ENCODE assay signal across 8 mouse cellular contexts in the genomic region with DNA sequence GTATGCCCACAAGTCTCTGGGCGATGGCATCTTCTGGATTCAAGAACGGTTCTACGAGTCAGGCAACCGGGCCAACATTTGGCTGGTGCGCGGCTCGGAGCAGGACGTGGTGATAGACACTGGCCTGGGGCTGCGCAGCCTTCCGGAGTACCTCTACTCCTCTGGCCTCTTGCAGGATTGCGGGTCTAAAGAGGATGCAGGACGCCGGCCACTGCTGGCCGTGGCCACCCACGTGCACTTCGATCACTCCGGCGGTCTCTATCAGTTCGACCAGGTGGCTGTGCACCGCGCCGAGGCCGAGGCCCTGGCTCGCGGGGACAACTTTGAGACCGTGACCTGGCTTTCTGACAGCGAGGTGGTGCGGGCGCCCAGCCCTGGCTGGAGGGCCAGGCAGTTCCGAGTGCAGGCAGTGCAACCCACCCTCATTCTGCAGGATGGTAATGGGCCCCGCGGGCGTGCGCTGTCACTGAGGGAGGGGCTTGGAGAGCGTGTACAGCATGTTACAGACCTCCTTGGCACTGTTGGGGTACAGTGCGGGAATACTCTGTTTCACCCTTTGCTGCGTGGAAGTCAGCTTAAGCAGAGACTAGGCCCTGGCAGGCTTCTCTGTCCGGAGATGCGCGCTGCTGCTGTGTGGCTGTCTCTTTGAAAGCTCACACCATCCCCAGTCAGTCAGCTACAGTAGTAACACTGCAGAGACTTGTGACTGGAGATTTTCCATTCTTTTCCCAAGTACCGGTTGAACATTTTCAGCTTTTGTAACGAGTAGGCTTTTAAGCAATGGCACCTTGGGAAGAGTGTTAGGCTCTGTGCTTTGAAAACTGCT. TPM values are rescaled to one million over a fixed set of nuclear protein-coding genes. Genes with fewer than 3 reads are reported as not detected.
DNase-seq lines count a peak whose midpoint lies in the region; TF ChIP-seq lines count a peak whose summit lies in the region.

No protein-coding gene starts in this region.

- TF ChIP-seq POLR2A in testis, adult 2 months (IDR thresholded peaks at IDR 0.05; ENCODE audit: control insufficient read depth, low read depth, low read length) = no peak

- peak; percentile 3 for DNase-seq in gastrocnemius, adult 18-20 months (ENCODE audit: low spot score)
- no peak for DNase-seq in gastrocnemius, adult 8-10 months (ENCODE audit: low spot score in 2 of 2)
- DNase-seq in CD8-positive naive resting alpha-beta T cell, adult 2 months (ENCODE audit: low read depth in 2 of 2, low spot score in 2 of 2) = peak; percentile 4 to 22
- DNase-seq in cerebellum, postnatal 4 days (ENCODE audit: low spot score in 2 of 2) = peak; percentile 22 to 36
- peak; percentile 23 for DNase-seq in gastrocnemius, postnatal 25 days
- DNase-seq in layer of hippocampus, postnatal 10 days (ENCODE audit: low spot score in 2 of 2) = peak; percentile 54 to 69
- DNase-seq in mesoderm, embryonic 11.5 days (ENCODE audit: low read depth, low spot score) = peak; percentile 15

- H3K27ac ChIP-seq in testis, adult 2 months (ENCODE audit: control insufficient read depth, insufficient read depth, low read depth, low read length) = peak overlapping the region; percentile 46

- peak overlapping the region; percentile 84 for H3K4me3 ChIP-seq in testis, adult 2 months (ENCODE audit: control insufficient read depth, low read depth, low read length)

- H3K27me3 ChIP-seq in testis, adult 2 months (ENCODE audit: control insufficient read depth, insufficient read depth, low read length) = no peaks in the 10 kb centered on the region

- peaks cover 13% of the 10 kb centered on the region for H3K4me1 ChIP-seq in testis, adult 2 months (ENCODE audit: control insufficient read depth, insufficient read depth, low read length)

- H3K36me3 ChIP-seq in testis, adult 2 months (ENCODE audit: control insufficient read depth, insufficient read depth, low read length) = no peaks in the 10 kb centered on the region

- no peak for TF ChIP-seq CTCF in testis, adult 2 months (IDR thresholded peaks at IDR 0.05; ENCODE audit: control insufficient read depth, insufficient read depth, insufficient replicate concordance, low read depth, low read length)

RNA-seq across cellular contexts. Expression of gene Mblac2, which starts 0.6 kb away (rescaled TPM):
- 1 to 10 TPM; 1.7 to 1.8 TPM for total RNA-seq in gastrocnemius, adult 18-20 months (2021)
- 1 to 10 TPM; 1.2 to 1.8 (median 1.4) TPM for total RNA-seq in gastrocnemius, adult 8-10 months (2022)
- total RNA-seq in gastrocnemius, postnatal 25 days (2021) = 1 to 10 TPM; 1.5 to 2.1 TPM
- total RNA-seq in layer of hippocampus, postnatal 10 days (2021) = 10 to 100 TPM; 34.3 to 36.5 TPM
- 3.1 and 3.3 TPM in 2 replicates for polyA plus RNA-seq in testis, adult 2 months (2012; rRNA removed)

RNA-seq across cellular contexts. Expression of gene Polr3g, which starts 0.9 kb away (rescaled TPM):
- total RNA-seq in gastrocnemius, adult 18-20 months (2021) = 1 to 10 TPM; 1.5 to 1.8 TPM
- 1 to 10 TPM; 1.6 to 4.2 (median 3.3) TPM for total RNA-seq in gastrocnemius, adult 8-10 months (2022)
- total RNA-seq in gastrocnemius, postnatal 25 days (2021) = 1 to 10 TPM; 1.4 TPM
- total RNA-seq in layer of hippocampus, postnatal 10 days (2021) = 1 to 10 TPM; 3.0 to 3.8 TPM
- polyA plus RNA-seq in testis, adult 2 months (2012; rRNA removed) = 4.5 and 7.7 TPM in 2 replicates

RNA-seq across cellular contexts. Expression of gene Lysmd3, which starts 54.3 kb away (rescaled TPM):
- total RNA-seq in gastrocnemius, adult 18-20 months (2021) = 1 to 10 TPM; 5.1 to 5.6 TPM
- 1 to 10 TPM; 6.3 to 10.0 (median 6.6) TPM for total RNA-seq in gastrocnemius, adult 8-10 months (2022)
- 1 to 10 TPM; 6.1 to 9.8 TPM for total RNA-seq in gastrocnemius, postnatal 25 days (2021)
- 10 to 100 TPM in 1 of 2 experiments, 1 to 10 TPM in 1; 8.7 to 13.1 TPM for total RNA-seq in layer of hippocampus, postnatal 10 days (2021)
- 3.1 and 3.3 TPM in 2 replicates for polyA plus RNA-seq in testis, adult 2 months (2012; rRNA removed)

Comparison
In these comparisons a context has a peak if more than half of its experiments do, and no peak if none do; other contexts are left out.
1. DNase-seq: peak in gastrocnemius, adult 18-20 months (single experiment), CD8-positive naive resting alpha-beta T cell, adult 2 months (2 of 2), cerebellum, postnatal 4 days (2 of 2), gastrocnemius, postnatal 25 days (single experiment), layer of hippocampus, postnatal 10 days (2 of 2) and mesoderm, embryonic 11.5 days (single experiment); none in gastrocnemius, adult 8-10 months (0 of 2).
2. RNA of gene Mblac2, which starts 0.6 kb away (total RNA-seq): 34.3 to 36.5 TPM in layer of hippocampus, postnatal 10 days; 1.5 to 2.1 TPM in gastrocnemius, postnatal 25 days, 1.7 to 1.8 TPM in gastrocnemius, adult 18-20 months and 1.2 to 1.8 TPM in gastrocnemius, adult 8-10 months; every median in the first group is over 10 times any median in the second.